Mouse (Mus musculus) lung, adult 2 months (tissue): ENCODE data around the gene Nek11.

Experiments used
- CTCF ChIP-seq: fragments of 200-500 bp; IDR thresholded peaks from 2 replicates; pipeline ENCODE4 v1.5.1; 2011; ENCODE audit warnings: mild to moderate bottlenecking, low read length, control low read depth; ENCODE audit not compliant: insufficient read depth
- POLR2A ChIP-seq: fragments of 200-500 bp; IDR thresholded peaks from 2 replicates; pipeline ENCODE4 v1.6.1; 2011; ENCODE audit warnings: low read depth, mild to moderate bottlenecking, control low read depth, low read length, borderline replicate concordance; ENCODE audit errors: extremely low read depth

- TF ChIP-seq CTCF: no peak
- TF ChIP-seq POLR2A: no peak
Measured at GRCm38 (mm10) chr9:105301396-105301795, 93.9 kb downstream of the Nek11 start.
